Mouse (Mus musculus): Measurements from ENCODE around the gene Fyttd1.
"Not testable (repeated sequence)": the region's sequence is repeated elsewhere in the genome, so short reads cannot be mapped to it uniquely, and the experiment has no call there.

The Fyttd1 gene

DNA sequence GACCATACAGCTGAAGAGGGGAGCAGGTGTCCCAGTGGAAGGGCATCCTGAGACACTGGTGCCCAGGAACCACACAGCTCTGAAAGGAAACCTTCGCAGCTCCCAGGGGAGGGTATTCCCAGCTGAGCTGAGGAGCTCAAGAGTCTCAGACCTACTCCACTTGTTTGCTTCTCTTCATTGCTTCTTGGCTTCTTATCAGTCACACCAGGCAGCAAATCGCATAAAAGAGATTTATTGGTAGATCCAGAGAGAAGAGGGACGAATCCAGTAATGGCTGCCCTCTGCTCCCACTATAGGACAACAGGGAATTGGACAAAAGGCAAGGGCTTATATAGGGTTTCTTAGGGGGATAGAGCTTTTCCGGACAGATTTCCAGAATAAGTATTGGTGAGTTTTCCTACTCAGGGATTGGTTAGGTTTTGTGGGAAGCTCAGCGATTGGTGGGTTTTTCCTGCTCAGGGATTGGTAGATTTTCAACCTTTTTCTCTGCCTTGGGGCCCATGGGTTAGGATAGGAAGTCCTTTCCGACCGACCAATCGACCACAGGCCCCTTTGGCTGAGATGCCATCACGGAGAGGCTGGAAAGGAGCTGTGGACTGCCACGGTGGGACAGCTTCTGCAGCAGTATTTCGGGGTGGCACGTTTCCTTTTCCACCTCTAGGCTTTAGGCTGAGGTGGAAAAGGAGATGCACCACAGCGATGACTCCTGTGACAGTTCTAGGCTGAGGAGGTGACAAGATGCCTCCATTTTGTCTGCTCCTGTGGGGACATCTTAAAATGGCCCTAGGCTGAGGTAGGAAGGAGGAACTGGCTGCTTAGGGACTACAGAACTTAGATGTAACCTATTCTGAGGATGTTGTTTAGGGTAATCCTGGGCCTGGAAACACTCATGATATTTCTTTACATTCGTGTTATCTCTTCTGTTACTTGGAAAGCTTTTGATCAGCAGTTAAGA is 1.9 kb downstream of the Fyttd1 start:
- no peak for DNase-seq (ENCODE audit: low spot score)

DNA sequence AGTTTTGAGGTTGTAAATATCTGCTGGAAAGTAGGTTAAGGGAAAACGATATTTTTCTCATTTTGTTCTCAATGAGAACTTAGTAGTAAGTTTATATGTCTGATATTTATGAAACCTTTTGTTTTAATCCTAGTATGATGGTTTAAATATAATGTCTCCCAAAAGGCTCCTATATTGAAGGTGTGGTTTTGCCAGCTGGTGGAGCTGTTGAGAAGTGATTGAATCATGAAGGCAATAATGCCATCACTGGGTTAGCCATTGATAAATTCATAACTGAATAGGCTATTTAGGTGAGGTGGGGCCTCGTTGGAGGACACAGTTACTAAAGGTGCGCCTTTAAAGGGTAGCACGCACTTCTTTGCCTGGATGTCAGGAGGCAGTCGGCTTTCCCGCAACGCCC is 4.2 kb downstream of the Fyttd1 start:
- DNase-seq (ENCODE audit: low spot score) = no peak

DNA sequence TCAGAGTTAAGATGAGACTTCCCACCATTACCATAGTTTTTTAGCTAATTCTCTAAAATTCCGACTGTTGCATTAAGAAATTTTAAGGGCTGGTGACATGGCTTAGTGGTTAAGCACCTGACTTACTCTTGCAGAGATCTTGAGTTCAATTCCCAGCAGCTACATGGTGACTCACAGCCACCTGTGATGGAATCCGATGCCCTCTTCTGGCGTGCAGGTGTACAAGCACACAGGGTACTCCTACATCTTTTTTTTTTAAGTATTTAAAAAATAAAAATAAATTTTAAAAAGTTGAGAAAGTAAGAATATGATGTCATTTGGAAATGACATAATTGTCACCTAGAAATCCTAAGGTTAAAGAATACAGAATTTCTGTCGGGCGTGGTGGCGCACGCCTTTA is 10.7 kb downstream of the Fyttd1 start:
- no peak for DNase-seq (ENCODE audit: low spot score)

DNA sequence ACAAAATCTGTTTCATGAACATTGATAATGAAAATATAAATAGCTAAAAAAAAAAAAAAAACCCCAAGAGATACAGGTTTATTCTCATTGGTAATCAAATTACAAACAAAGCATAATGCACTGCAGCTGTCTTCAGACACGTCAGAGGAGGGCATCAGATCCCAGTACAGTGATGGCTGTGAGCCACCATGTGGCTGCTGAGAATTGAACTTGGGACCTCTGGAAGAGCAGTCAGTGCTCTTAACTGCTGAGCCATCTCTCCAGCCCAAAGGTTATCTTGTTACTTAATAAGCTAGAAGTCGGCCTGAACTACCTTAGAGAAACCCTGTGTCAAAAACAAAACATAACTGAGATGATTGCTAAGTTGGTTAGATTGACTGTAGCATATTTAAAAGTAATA is 12.6 kb downstream of the Fyttd1 start:
- no peak for DNase-seq (ENCODE audit: low spot score)

DNA sequence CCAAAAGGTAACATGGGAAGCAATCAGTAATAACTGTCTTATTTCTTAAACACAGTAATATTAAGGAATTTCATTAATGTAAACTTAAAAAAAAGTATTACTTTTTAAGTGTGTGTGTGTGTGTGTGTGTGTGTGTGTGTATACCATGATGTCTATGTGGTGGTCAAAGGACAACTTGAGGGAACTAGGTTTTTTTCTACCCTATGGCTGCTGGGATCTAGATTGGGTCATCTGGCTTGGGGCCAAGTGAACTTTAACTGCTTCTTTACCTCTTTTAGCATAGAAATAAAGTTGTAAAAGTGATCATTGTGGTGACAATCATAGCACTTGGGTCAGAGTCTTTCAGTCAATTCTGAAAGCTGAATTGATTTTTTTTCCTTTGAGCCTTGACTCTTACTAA is 18.8 kb downstream of the Fyttd1 start:
- DNase-seq (ENCODE audit: low spot score) = no peak

DNA sequence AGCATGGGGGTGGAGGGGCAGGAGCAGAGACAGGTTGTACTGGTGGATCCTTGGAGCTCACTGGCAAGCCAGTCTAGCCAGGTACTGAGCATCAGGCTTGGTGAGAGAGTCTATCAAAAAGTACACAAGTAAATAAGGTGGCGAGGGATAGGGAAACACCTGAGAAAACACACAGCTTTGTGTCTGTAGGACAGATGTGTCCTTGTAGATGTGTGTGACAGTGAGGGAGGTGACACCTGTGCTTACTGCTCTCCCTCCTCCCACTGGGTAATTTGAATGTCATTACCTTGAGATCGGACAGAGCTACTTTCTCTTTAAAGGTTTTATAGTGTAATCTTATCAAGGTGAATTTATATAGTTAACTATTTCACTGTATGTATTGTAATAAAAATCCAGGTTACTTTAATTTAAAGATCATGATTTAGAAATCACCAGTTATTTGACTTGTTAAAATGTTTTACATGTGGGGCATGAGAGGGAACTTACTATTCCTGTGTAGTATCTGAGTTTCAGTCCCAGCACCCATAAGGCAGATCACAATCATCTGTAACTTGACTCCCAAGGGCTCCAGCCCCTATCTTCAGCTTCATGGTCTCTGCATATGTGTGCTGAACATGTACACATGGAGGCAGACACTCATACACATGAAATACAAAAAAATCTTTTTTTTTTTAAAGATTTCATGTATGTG is 24.2 kb downstream of the Fyttd1 start:
- no peak for DNase-seq (ENCODE audit: low spot score)

DNA sequence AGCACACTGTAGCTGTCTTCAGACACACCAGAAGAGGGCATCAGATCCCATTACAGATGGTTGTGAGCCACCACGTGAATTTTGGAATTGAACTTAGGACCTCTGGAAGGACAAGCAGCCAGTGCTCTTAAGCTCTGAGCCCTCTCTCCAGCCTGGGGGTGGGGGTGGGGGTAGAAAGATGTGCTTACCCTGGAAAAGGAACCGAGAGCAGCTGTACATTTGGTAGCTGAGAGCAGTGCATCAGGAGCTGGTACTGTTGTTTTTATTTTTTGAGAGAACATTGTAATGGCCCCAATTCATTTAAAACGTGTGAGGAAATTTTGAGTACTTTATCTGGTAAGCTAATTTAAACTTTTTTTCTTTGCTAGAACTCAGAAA is 24.7 kb downstream of the Fyttd1 start:
- DNase-seq (ENCODE audit: low spot score) = no peak

DNA sequence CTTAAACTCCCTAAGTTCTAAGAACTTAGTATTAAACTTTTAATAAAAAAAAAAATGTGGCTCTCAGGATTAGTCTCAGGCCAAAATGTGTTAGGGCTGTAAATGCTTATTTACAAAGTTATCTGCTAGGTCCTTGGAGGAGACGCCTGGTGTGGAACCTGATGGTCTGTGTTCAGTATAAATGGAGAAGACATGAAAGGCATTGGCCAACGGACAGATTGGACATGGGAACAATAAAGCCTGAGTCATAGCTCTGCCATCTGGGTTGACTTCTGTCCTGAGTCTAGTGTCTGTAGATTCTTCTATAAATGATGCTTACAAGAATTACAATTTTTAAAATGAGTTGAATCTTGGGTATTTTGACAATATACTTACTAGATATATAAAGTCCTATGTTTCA is 28.9 kb downstream of the Fyttd1 start:
- DNase-seq (ENCODE audit: low spot score) = no peak

DNA sequence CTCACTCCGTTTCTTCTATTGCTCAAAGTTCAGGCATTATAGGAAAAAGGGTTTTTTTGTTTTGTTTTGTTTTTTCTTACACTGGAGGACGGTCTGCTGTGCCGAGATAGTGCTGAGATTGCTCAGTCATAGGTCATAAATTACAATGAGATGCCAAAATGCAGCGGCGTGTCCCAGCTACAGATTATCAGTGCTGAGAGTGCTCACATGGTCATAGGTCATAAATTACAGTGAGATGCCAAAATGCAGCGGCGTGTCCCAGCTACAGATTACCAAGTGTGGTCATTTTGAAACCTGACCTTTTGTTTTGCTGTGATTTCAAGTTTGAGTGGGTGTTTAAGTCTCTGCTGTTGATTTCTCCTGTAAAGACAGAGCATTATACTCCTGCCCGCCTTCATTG is 29.4 kb downstream of the Fyttd1 start:
- no peak for DNase-seq (ENCODE audit: low spot score)

DNA sequence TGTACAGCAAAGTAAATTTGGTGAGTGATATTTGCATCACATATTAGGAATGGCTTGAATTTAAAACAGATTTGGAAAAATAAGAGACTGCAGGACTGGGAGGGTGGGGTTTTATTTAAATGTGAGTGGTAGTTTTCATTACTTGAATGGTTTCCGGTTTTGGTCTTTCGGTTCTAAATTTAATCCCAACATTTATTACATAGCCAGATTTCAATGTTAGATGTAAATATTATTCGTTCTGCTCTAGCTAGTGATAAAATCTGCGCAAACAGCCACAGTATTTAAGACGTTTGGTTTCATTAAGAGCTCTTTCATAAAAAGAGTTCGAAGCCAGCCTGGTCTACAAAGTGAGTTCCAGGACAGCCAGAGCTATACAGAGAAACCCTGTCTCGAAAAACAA is 35.9 kb downstream of the Fyttd1 start:
- no peak for DNase-seq (ENCODE audit: low spot score)

DNA sequence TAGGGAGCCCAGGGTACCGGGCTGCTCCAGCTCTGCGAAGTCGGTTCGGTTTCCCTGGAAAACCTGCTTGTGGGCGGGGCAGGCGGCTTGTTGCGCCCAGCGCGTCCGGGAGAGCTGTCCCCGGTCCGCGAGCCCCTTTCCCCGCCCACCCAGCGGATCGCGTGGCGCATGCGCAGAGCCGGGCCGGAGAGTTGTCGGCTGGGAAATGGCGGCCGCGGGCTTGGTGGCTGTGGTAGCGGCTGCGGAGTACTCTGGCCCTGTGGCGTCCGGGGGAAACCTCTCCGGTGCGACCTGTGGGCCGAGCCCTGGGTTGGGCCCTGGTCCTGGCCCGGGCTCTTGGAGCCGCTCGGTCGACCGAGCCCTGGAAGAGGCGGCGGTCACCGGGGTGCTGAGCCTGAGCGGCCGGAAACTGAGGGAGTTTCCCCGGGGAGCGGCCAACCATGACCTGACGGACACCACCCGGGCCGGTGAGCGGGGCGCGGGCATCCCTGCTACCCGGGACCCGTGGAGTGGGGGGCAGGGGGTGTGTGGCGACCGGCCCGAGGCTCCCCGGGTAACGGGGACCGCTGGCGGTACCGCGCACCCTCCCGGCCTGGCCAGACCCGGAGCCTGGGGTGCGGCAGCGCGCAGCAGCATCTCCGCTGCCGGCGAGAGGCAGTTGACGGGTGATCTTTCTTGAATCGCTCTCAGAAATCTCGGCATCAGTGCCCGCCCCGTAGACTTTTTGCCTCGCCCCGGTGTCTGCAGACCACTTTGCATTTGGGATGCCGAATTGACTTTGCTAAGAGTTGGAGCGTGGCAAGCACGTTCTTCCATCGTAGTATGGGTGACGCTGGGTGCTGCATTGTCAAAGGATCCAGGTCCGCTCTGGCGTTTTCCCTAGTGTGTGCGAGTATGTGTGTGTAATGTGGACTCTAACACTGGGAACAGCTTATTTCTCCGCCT is 36.9 kb downstream of the Fyttd1 start, which contains the start of gene Lrch3:
TSS of gene Lrch3 (plus strand) at position 164 of the 945 bp plus-strand sequence.
- peak; percentile 95 for DNase-seq (ENCODE audit: low spot score)

DNA sequence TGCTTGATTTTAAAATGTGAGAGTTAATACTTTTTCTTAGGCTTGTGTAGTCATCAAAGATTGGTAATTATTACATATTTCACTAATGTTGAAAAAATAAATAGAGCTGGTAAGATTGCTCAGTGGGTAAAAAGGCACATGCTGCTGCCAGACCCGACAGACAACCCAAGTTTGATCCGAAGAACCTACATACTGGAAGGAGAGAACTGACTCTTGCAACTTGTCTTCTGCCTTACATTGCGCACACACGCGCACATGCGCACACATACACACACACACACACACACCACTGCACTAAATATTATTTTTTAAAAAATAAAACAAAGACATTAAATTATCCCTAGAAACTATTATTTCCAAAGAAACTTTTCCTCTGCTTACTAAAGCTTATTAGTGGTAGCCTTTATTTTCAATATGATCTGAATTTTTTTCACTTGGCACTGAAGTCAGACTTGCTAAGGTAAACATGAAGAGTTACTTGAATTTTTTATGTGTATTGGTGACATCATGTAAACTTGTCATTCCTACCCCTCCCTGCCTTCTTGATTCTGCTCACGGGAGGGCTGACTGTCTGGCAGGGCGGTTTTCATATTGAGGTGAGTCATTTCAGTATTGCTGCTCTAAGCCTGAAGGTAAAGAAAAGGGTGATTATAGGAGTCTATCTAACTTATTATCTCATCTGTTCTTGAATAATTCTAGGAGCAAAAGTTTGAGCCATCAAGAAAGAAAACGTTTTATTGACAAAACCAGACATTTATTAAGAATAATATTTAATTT is 38.2 kb downstream of the Fyttd1 start:
- no peak for DNase-seq (ENCODE audit: low spot score)

DNA sequence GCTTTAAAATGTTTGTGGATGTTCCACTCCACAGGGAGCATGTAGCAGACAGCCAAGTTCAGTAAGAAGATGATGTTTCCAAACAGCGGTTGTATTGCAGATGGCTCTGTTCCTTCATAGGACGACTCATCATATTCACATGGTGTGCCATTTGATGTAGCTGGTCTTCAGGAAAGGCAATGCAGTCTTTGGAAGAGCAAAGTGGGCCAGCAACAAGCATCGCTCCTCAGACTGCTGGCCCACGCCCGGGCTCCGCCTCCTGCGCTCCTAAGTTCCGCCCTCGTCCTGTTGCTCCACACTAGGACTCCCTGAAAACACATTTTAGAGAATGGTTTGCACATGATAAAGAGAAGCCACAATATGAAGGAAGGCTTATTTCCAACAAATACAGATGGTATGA is 49.3 kb downstream of the Fyttd1 start:
- not testable (repeated sequence) for DNase-seq (ENCODE audit: low spot score)

DNA sequence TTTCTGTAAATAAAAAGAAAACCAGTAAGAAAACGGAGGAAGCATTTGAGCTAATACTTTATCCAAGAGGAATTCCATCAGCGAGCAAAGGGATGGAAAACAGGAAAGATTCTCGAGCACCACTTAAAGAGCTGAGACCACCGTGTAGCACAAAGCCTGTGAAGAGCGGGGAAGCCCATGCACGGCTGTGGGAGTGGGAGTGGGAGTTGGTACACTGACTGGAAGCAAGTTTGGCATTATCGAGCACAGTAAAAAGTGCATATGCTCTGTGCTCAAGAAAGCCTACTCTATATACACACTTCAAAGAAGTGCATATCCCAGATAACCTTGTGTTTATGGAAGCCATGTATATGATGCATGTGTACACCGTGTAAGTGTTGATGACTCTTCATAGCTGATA is 49.7 kb downstream of the Fyttd1 start:
- no peak for DNase-seq (ENCODE audit: low spot score)

DNA sequence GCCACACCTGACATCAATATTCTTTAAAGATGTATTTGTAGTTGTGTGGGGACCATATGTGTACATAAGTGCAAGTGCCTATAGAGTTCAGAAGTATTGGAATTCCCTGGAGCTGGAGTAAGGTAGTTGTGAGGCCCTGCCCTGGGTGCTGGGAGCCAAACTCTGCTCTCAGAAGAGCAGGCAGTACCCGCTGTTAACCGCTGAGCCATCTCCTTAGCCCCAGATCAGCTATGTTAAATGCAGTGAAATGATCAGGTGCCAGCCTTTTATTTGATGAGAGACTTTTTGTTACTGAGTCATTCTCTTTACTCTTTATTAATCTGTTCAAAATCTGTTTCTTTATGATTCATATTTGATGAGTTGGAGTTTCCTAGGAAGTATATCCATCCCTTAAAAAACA is 52.6 kb downstream of the Fyttd1 start:
- no peak for DNase-seq (ENCODE audit: low spot score)

DNA sequence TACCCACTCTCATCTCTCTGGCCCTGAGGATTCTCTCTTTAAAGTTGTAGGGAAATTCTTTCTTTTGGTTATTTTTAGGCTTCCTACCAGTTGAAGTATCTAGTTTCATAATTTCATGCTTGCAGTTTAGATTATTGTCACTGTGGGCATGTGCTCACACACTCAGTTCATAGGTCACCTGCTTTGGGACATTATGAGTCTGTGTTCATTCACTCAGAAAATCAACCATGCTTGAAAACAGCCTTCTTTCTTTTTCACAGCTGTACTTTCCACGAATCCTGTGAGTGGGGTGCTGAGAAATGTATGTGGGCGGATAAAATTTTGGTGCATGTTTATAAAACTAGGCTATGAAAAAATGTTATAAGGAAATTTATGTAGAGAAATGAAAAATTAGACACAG is 57.2 kb downstream of the Fyttd1 start:
- DNase-seq (ENCODE audit: low spot score) = no peak

DNA sequence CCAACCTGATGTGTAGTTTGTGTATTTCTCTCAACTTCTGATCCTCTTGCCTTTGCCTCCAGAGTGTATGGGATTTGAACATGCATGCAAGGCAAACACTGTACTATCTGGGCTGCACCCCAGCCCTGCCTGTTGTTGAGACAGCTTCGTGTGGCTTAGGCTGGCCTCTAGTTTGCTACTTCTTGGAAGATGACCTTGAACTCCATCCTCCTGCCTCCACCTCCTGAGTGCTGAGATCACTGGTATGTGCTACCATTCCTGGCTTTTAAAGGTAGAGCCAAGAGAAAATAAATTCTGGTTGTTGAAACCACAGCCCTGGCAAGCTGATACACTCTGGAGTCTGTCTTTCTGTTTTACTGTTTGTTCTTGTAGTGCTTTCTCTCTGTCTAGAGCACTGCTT is 57.8 kb downstream of the Fyttd1 start:
- DNase-seq (ENCODE audit: low spot score) = no peak

DNA sequence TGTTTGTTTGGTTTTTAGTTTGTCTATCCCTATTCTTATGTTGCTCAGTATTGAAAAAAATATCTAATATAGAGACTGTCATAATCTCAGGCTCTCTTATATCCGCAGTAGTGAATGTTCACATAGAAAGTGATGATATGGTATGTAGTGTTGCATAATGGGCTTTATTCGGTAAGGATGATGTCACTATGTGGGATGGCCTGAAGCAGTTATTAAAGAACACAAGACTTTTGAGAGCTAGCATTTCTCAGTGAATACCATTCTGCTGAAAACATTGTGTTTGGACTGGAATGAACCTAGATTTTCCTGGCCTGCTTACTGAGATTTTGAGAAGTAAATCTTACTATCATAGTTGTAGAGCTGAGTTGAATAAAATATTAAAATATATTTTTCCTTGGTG is 60.1 kb downstream of the Fyttd1 start:
- DNase-seq (ENCODE audit: low spot score) = no peak

DNA sequence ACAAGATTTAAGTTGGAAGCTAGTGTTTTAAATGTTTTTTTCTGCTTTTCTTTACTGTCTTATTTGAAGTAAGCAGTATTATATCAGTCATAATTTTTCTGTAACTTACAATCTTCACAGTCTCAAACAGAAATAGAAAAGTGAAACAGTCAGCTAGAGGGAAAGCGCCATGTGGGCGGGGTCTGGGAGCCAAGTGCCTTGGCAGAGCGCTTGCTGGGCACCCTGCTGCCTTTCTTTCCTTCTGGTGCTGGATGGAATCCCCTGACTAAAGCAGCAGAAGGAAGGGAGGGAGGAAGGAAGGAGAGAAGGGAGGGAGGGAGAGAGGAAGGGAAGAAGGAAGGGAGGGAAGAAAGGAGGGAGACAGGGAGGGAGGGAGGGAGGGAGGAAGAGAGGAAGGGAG is 62.0 kb downstream of the Fyttd1 start:
- not testable (repeated sequence) for DNase-seq (ENCODE audit: low spot score)

DNA sequence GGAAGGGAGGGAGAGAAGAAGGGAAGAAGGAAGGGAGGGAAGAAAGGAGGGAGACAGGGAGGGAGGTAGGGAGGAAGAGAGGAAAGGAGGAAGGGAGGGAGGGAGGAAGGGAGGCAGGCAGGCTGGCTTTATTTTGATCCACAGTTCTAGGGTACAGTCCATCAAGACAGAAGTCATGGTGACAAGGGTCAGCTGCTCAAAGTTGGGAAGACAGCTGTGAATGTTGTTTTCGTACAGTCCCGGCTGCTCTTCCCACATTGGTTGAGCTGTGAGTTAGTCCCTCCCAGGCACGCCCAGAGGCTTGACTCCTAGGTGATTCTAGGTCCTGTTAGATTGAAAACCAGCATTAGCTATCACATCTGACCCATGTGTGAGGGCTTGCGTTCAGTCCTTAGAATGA is 62.4 kb downstream of the Fyttd1 start:
- not testable (repeated sequence) for DNase-seq (ENCODE audit: low spot score)

DNA sequence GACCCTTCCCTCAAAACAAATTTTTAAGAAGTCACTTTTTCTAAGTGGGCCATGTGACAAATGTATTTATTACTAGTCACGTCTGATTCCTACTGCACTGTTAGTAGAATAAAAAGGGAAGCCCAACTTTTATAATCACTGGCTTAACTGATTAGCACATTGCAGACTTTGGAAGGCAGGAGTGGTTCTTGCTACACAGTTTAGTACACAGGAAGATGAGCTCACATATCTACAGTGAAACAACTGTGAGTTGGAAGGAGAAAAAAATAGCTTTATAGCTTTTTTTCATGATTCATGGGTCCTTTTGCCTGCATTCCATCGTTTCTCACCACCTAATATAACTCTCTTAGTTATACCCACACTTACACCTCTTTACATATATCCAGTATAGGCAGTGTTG is 63.9 kb downstream of the Fyttd1 start:
- not testable (repeated sequence) for DNase-seq (ENCODE audit: low spot score)
